Mouse (Mus musculus) brain, adult 2 months (tissue): ENCODE measurements around the gene Pip5k1c.

ENCODE experiments used
- DNase-seq: peaks from one replicate; pipeline ENCODE4 v3.0.0; 2011; ENCODE audit warnings: low read depth, low spot score

Pip5k1c gene

GRCm38 (mm10) chr10:81284189-81284588, 8.6 kb upstream of the Pip5k1c start:
- DNase-seq, result no peak

- no peak for DNase-seq
Measured at GRCm38 (mm10) chr10:81284719-81285118, 8.0 kb upstream of the Pip5k1c start.

- DNase-seq, result peak; percentile 86
Measured at GRCm38 (mm10) chr10:81285694-81286450, 6.9 kb upstream of the Pip5k1c start.

- no peak for DNase-seq
Measured at GRCm38 (mm10) chr10:81286586-81286985, 6.2 kb upstream of the Pip5k1c start.

GRCm38 (mm10) chr10:81287513-81288157, 5.1 kb upstream of the Pip5k1c start:
- DNase-seq, result peak; percentile 66

GRCm38 (mm10) chr10:81288601-81289000, 4.2 kb upstream of the Pip5k1c start:
- DNase-seq, result no peak

GRCm38 (mm10) chr10:81289278-81289677, 3.5 kb upstream of the Pip5k1c start:
- peak; percentile 81 for DNase-seq

- DNase-seq, result no peak
Measured at GRCm38 (mm10) chr10:81289811-81290210, 3.0 kb upstream of the Pip5k1c start.

GRCm38 (mm10) chr10:81290698-81291460, 1.9 kb upstream of the Pip5k1c start:
- DNase-seq, result no peak

- DNase-seq, result no peak
Measured at GRCm38 (mm10) chr10:81291511-81292104, 1.2 kb upstream of the Pip5k1c start, which contains the start of gene Tjp3. Tjp3 (minus strand) TSS chr10:81291581.

- DNase-seq, result no peak
Measured at GRCm38 (mm10) chr10:81293334-81294030, 719 bp downstream of the Pip5k1c start.

- peak; percentile 93 for DNase-seq
Measured at GRCm38 (mm10) chr10:81294442-81294841, 1.7 kb downstream of the Pip5k1c start.

GRCm38 (mm10) chr10:81295185-81295584, 2.4 kb downstream of the Pip5k1c start:
- DNase-seq, result peak; percentile 75

GRCm38 (mm10) chr10:81297246-81297645, 4.5 kb downstream of the Pip5k1c start:
- DNase-seq, result no peak

GRCm38 (mm10) chr10:81297845-81298244, 5.1 kb downstream of the Pip5k1c start:
- no peak for DNase-seq

GRCm38 (mm10) chr10:81298369-81299100, 5.8 kb downstream of the Pip5k1c start:
- DNase-seq, result peak; percentile 90

- DNase-seq, result no peak
Measured at GRCm38 (mm10) chr10:81299585-81300351, 7.0 kb downstream of the Pip5k1c start.

- no peak for DNase-seq
Measured at GRCm38 (mm10) chr10:81300352-81300907, 7.7 kb downstream of the Pip5k1c start.

GRCm38 (mm10) chr10:81301321-81301720, 8.6 kb downstream of the Pip5k1c start:
- DNase-seq, result peak; percentile 87
